Mouse (Mus musculus): Measurements from ENCODE around the gene Gprc5a. TPM values are rescaled to one million over a fixed set of nuclear protein-coding genes. Genes with fewer than 3 reads are reported as not detected.

Gprc5a gene
- polyA plus RNA-seq (2012; fragmentation: generic; extraction: Trizol), result 34.2 TPM
- long read RNA-seq, experiment 1, transcript Gprc5a-201 (4 exons, 2,083 nt), result major isoform, 19 of 26 reads
- long read RNA-seq, experiment 1, partial matches to known transcripts, result 7 of 26 reads
- long read RNA-seq, experiment 1, other reads (novel, unspliced or antisense), result 0 of 26 reads
- long read RNA-seq, experiment 2, transcript Gprc5a-201 (4 exons, 2,083 nt), result major isoform, 229 of 237 reads
- long read RNA-seq, experiment 2, partial matches to known transcripts, result 4 of 237 reads
- long read RNA-seq, experiment 2, other reads (novel, unspliced or antisense), result 4 of 237 reads

- no peak for TF ChIP-seq USF1 (IDR thresholded peaks at IDR 0.05; ENCODE audit: low read depth)
- no peak for TF ChIP-seq MAX (IDR thresholded peaks at IDR 0.05)
- no peak for TF ChIP-seq CTCF (IDR thresholded peaks at IDR 0.05; ENCODE audit: control insufficient read depth, insufficient read depth, insufficient read length)
- TF ChIP-seq MYOG (IDR thresholded peaks at IDR 0.05; ENCODE audit: control insufficient read depth, extremely low read depth, insufficient read length), result no peak
- no peak for TF ChIP-seq CEBPB (IDR thresholded peaks at IDR 0.05; ENCODE audit: low read depth)
- no peak for TF ChIP-seq MYOD1 (IDR thresholded peaks at IDR 0.05; ENCODE audit: control insufficient read depth, insufficient read length, low read depth)
- TF ChIP-seq FOSL1 (IDR thresholded peaks at IDR 0.05; ENCODE audit: insufficient read depth, low read length, poor library complexity, severe bottlenecking), result no peak
- peak within 1 kb of the TSS; percentile 41 for H3K4me3 ChIP-seq (ENCODE audit: insufficient read depth, poor library complexity, severe bottlenecking)
- H3K79me2 ChIP-seq (ENCODE audit: control insufficient read depth, insufficient read depth), result peaks cover 47% of the 10 kb centered on the region
Observed at GRCm38 (mm10) chr6:135065236-135065957, at the start of gene Gprc5a. Gene Gprc5a (plus strand): TSS chr6:135065651.

GRCm38 (mm10) chr6:135017211-135017610, 48.2 kb upstream of the Gprc5a start:
- Histone ChIP-seq H3K36me3 (ENCODE audit: control insufficient read depth, insufficient read depth) (peaks cover 84% of the 10 kb centered on the region), H3K79me3 (ENCODE audit: low read depth) (peaks cover 6% of the 10 kb centered on the region), H3K4me3 (ENCODE audit: insufficient read depth, poor library complexity, severe bottlenecking) (no peak overlapping the region), H3ac (ENCODE audit: control insufficient read depth, insufficient read length, low read depth) (no peak overlapping the region), H3K79me2 (ENCODE audit: control insufficient read depth, insufficient read depth) (peaks cover 5% of the 10 kb centered on the region), H3K27me3 (ENCODE audit: control insufficient read depth, insufficient read depth, insufficient read length) (no peaks in the 10 kb centered on the region)
- TF ChIP-seq MYOG (IDR thresholded peaks at IDR 0.05; ENCODE audit: control insufficient read depth, extremely low read depth, insufficient read length), result no peak
- no peak for TF ChIP-seq MAX (IDR thresholded peaks at IDR 0.05)
- no peak for TF ChIP-seq MYOD1 (IDR thresholded peaks at IDR 0.05; ENCODE audit: control insufficient read depth, insufficient read length, low read depth)
- no peak for TF ChIP-seq USF1 (IDR thresholded peaks at IDR 0.05; ENCODE audit: low read depth)
- no peak for TF ChIP-seq CTCF (IDR thresholded peaks at IDR 0.05; ENCODE audit: control insufficient read depth, insufficient read depth, insufficient read length)
- no peak for TF ChIP-seq FOSL1 (IDR thresholded peaks at IDR 0.05; ENCODE audit: insufficient read depth, low read length, poor library complexity, severe bottlenecking)
- TF ChIP-seq CEBPB (IDR thresholded peaks at IDR 0.05; ENCODE audit: low read depth), result no peak

More at GRCm38 (mm10) chr6:135065236-135065957, at the start of gene Gprc5a:
- Histone ChIP-seq H3ac (ENCODE audit: control insufficient read depth, insufficient read length, low read depth) (peak within 1 kb of the TSS; percentile 77), H3K27me3 (ENCODE audit: control insufficient read depth, insufficient read depth, insufficient read length) (no peaks in the 10 kb centered on the region), H3K79me3 (ENCODE audit: low read depth) (peaks cover 29% of the 10 kb centered on the region), H3K36me3 (ENCODE audit: control insufficient read depth, insufficient read depth) (no peaks in the 10 kb centered on the region)

- Histone ChIP-seq H3ac (ENCODE audit: control insufficient read depth, insufficient read length, low read depth) (no peak overlapping the region), H3K4me3 (ENCODE audit: insufficient read depth, poor library complexity, severe bottlenecking) (no peak overlapping the region), H3K36me3 (ENCODE audit: control insufficient read depth, insufficient read depth) (peaks cover 91% of the 10 kb centered on the region), H3K79me2 (ENCODE audit: control insufficient read depth, insufficient read depth) (no peaks in the 10 kb centered on the region), H3K27me3 (ENCODE audit: control insufficient read depth, insufficient read depth, insufficient read length) (no peaks in the 10 kb centered on the region), H3K79me3 (ENCODE audit: low read depth) (no peaks in the 10 kb centered on the region)
- no peak for TF ChIP-seq FOSL1 (IDR thresholded peaks at IDR 0.05; ENCODE audit: insufficient read depth, low read length, poor library complexity, severe bottlenecking)
- no peak for TF ChIP-seq CTCF (IDR thresholded peaks at IDR 0.05; ENCODE audit: control insufficient read depth, insufficient read depth, insufficient read length)
- TF ChIP-seq MYOG (IDR thresholded peaks at IDR 0.05; ENCODE audit: control insufficient read depth, extremely low read depth, insufficient read length), result no peak
- TF ChIP-seq MYOD1 (IDR thresholded peaks at IDR 0.05; ENCODE audit: control insufficient read depth, insufficient read length, low read depth), result no peak
- no peak for TF ChIP-seq MAX (IDR thresholded peaks at IDR 0.05)
- no peak for TF ChIP-seq CEBPB (IDR thresholded peaks at IDR 0.05; ENCODE audit: low read depth)
- TF ChIP-seq USF1 (IDR thresholded peaks at IDR 0.05; ENCODE audit: low read depth), result no peak
Observed at GRCm38 (mm10) chr6:135019564-135019963, 45.9 kb upstream of the Gprc5a start.

GRCm38 (mm10) chr6:135021633-135022032, 43.8 kb upstream of the Gprc5a start:
- no peaks in the 10 kb centered on the region for H3K79me3 ChIP-seq (ENCODE audit: low read depth)
- TF ChIP-seq MAX (IDR thresholded peaks at IDR 0.05) (no peak), CTCF (IDR thresholded peaks at IDR 0.05; ENCODE audit: control insufficient read depth, insufficient read depth, insufficient read length) (no peak), FOSL1 (IDR thresholded peaks at IDR 0.05; ENCODE audit: insufficient read depth, low read length, poor library complexity, severe bottlenecking) (no peak), MYOD1 (IDR thresholded peaks at IDR 0.05; ENCODE audit: control insufficient read depth, insufficient read length, low read depth) (no peak), CEBPB (IDR thresholded peaks at IDR 0.05; ENCODE audit: low read depth) (no peak), MYOG (IDR thresholded peaks at IDR 0.05; ENCODE audit: control insufficient read depth, extremely low read depth, insufficient read length) (no peak), USF1 (IDR thresholded peaks at IDR 0.05; ENCODE audit: low read depth) (no peak)
- peaks cover 71% of the 10 kb centered on the region for H3K36me3 ChIP-seq (ENCODE audit: control insufficient read depth, insufficient read depth)
- H3K4me3 ChIP-seq (ENCODE audit: insufficient read depth, poor library complexity, severe bottlenecking), result no peak overlapping the region
- no peak overlapping the region for H3ac ChIP-seq (ENCODE audit: control insufficient read depth, insufficient read length, low read depth)
- no peaks in the 10 kb centered on the region for H3K79me2 ChIP-seq (ENCODE audit: control insufficient read depth, insufficient read depth)
- no peaks in the 10 kb centered on the region for H3K27me3 ChIP-seq (ENCODE audit: control insufficient read depth, insufficient read depth, insufficient read length)

GRCm38 (mm10) chr6:135023379-135023778, 42.1 kb upstream of the Gprc5a start:
- H3K36me3 ChIP-seq (ENCODE audit: control insufficient read depth, insufficient read depth), result peaks cover 54% of the 10 kb centered on the region

More at GRCm38 (mm10) chr6:135023379-135023778, 42.1 kb upstream of the Gprc5a start:
- Histone ChIP-seq H3K79me3 (ENCODE audit: low read depth) (no peaks in the 10 kb centered on the region), H3K27me3 (ENCODE audit: control insufficient read depth, insufficient read depth, insufficient read length) (no peaks in the 10 kb centered on the region), H3K4me3 (ENCODE audit: insufficient read depth, poor library complexity, severe bottlenecking) (no peak overlapping the region), H3K79me2 (ENCODE audit: control insufficient read depth, insufficient read depth) (no peaks in the 10 kb centered on the region), H3ac (ENCODE audit: control insufficient read depth, insufficient read length, low read depth) (no peak overlapping the region)
- no peak for TF ChIP-seq CEBPB (IDR thresholded peaks at IDR 0.05; ENCODE audit: low read depth)
- no peak for TF ChIP-seq FOSL1 (IDR thresholded peaks at IDR 0.05; ENCODE audit: insufficient read depth, low read length, poor library complexity, severe bottlenecking)
- no peak for TF ChIP-seq MAX (IDR thresholded peaks at IDR 0.05)
- no peak for TF ChIP-seq USF1 (IDR thresholded peaks at IDR 0.05; ENCODE audit: low read depth)
- TF ChIP-seq MYOD1 (IDR thresholded peaks at IDR 0.05; ENCODE audit: control insufficient read depth, insufficient read length, low read depth), result no peak
- no peak for TF ChIP-seq CTCF (IDR thresholded peaks at IDR 0.05; ENCODE audit: control insufficient read depth, insufficient read depth, insufficient read length)
- no peak for TF ChIP-seq MYOG (IDR thresholded peaks at IDR 0.05; ENCODE audit: control insufficient read depth, extremely low read depth, insufficient read length)
